Mouse (Mus musculus) telencephalon, adult 2 months (tissue): ENCODE results near the gene Fbxo42.

Experiments
- DNase-seq: peaks from one replicate; pipeline ENCODE4 v3.0.0-alpha.2; 2011; ENCODE audit warnings: low read depth, low spot score

Fbxo42 gene

DNA sequence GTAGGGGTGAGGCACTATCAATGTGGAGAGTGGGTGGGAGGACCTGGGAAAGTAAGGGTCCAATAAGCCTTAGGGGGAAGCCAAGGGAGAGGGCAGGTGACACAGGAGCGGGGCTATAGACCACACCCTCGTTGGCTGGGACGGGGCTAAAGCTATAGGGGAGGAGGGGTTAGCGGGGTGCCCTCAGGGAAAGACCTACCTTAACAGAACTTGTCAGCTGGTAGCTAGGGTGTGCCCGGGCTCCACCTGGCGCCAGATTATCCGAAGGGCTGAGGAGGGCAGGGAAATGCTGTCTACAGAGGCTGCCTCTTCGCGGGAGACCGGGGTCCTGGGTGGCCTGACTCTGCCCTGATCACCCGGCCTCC, 100.9 kb downstream of the Fbxo42 start:
- no peak for DNase-seq

DNA sequence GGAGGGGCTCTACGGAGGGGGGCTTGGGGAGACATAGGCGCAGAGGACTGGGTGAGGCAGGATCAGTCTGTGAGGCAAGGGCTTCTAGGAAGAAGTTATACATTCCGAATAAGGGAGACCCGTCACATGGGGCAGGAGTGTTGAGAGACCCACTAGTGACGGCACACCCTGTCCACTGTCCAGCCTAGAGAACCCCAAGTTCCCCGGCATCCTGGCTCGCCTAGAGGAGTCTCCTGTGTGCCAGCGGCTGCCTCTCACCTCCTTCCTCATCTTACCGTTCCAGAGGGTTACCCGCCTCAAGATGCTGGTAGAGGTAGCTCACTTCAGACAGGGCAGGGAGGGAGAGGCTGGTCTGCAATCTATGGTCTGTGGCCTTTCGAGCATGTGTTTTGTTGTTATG, 101.7 kb downstream of the Fbxo42 start:
- DNase-seq: no peak

DNA sequence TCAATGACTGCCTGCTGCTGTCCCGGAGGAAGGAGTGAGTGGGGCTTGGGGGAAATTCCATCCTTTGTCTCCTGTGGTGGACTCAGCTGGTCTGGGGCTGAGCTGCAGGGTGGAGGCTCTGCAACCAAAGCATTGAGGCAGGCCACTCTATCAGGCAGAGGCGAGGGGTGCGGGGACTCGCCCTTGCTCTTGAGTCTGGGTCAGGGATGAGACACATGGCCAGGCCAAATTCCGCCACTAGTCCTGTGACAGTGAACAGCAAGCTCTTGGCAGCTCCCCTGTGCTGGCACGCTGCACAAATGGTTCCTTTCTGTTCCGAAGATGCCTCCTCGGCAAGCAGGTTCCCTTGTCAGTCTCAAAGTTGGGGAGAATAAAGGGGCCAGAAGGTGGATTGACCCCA, 103.4 kb downstream of the Fbxo42 start:
- no peak for DNase-seq

DNA sequence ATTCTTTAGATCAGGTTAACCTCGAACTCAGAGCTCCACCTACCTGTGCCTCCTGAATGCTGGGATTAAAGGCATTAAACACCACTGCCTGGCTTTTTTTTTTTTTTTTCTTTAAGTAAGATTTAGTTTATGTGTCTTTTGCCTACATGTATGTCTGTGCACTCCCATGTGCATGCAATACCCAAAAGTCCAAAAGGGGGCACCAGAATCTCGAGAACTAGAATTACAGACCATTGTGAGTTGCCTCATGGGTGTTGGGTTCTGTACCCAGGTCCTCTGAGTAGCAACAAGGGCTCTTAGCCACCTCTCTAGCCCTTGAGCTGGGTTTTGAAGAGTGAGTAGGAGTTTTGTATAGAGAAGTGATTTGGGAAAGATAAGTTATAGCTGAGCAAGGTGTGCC, 104.9 kb downstream of the Fbxo42 start:
- no peak for DNase-seq
